Mouse (Mus musculus): ENCODE measurements around the gene Gh.

DNA sequence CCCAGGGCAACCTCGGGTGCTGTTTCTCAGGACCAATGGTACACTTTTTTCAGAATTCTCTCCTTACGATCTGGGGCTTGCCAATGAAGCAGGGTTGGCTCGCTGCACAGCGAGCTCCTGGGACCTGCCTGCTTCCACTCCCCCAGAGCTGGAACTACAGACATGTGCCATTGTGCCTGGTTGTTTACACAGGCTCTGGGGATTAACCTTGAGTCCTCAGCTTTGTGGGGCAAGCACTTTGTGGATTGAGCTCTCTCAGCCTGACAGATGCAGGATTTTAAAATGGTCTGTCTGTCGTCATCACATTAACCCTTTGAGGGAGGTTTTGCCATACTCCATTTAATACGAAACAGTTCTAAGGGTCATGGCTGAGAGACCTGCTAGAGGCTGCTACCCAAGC is 43.2 kb upstream of the Gh start:
- TF ChIP-seq POLR2A (IDR thresholded peaks at IDR 0.05; ENCODE audit: control insufficient read depth, low read depth, low read length) (no peak), CTCF (IDR thresholded peaks at IDR 0.05; ENCODE audit: control insufficient read depth, insufficient read depth, insufficient replicate concordance, low read depth, low read length) (no peak)
